Mouse (Mus musculus) naive thymus-derived CD4-positive, alpha-beta T cell, adult 2 months (primary cell): Measurements from ENCODE around the gene Fam204a.

Experiments
- DNase-seq: peaks from one replicate; pipeline ENCODE4 v3.0.0-alpha.2; 2011; ENCODE audit warnings: low read depth

Gene Fam204a

GRCm38 (mm10) chr19:60225899-60226844 lies at the start of gene Fam204a:
Fam204a (minus strand) TSS chr19:60226701.
- peak; percentile 97 for DNase-seq

DNA sequence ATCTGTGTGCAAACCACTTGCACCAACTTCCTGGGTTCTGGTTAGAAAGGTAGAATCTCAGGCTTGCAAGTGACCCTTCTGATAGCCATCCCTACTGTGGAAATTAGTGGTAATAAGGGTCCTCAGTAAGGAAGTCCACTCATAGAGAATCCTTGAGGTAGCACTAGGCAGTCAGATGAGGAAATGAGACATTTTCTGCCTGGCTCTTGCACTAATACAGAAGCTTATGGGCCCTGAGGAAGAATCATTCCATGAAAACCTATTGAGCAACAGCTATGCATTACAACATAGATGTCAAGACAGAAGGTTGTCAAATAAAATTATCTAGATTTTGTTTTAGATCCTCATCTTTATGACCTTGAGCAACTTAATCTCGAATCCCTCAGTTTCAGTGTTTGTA lies 39.3 kb upstream of the Fam204a start:
- DNase-seq, result no peak

DNA sequence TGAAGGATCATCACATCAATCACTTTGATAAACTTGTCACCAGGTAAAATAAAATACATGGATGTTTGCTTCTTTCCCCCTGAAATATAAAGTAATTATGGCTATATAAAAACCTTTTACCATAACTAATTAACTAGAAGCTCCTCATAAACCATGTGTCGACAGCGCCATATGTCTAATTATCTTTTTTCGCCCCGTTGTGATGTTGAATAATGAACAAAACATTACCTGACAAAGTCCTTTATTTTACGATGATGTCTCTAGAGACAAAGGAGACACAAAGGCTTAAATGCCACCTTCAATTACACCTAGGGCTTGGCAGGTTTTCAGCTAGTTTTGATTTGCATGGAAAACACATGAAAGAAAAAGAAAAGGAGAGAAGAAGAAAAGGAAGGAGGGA lies 34.2 kb upstream of the Fam204a start:
- DNase-seq, result no peak

- DNase-seq, result peak; percentile 17
Measured at GRCm38 (mm10) chr19:60252021-60252420, 25.5 kb upstream of the Fam204a start.

- DNase-seq, result no peak
Measured at GRCm38 (mm10) chr19:60251197-60251596, 24.7 kb upstream of the Fam204a start.

- DNase-seq, result no peak
Measured at GRCm38 (mm10) chr19:60245250-60245649, 18.7 kb upstream of the Fam204a start.

DNA sequence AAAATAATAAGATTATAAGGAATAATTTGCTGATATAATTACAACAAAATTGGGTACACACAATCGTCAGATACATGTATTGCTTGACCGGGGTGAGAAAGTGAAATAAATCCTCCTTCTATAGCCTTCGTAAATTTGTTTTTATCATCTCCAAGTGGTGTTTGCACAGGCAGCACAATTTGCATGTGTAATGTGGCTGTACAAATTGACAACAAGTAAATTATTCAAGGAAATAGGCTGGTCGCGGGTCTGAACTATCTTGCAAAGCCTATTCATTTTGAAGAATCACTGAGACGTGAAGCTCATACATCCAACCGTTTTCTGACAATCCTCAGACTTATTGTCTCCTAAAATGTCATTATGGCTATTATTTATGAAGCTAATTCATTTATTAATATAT lies 16.1 kb upstream of the Fam204a start:
- no peak for DNase-seq

DNA sequence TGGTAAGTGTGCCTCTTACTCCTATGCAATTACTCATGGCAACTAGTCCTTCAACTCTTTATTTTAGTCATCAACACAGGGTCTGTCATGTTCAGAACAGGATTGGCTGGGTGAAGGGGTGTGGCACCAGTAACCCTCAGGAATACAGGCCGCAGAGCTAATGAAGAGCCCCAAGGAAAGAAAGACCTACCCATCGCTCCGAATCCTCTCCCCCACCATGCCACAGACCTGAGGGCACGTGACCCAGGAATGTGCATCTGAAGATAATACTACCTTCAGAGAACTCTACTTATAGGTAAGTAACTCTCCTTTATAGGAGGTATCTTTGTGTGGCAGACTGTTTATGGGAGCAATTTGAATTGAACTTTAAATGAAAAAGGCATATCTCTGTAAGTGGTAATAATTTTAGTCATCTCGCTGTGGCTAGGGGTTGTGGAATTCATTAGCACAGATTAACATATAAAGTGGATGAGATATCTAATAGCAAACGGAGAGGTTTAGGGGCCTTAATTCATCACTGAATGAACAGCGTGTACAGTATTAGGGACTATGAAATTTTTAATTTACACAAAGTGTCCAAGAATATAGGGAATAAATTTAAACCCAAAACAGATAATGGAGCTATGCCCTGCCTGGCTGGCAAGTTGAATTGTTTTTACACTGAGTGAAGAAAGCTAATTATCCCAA lies 15.6 kb upstream of the Fam204a start:
- no peak for DNase-seq

DNA sequence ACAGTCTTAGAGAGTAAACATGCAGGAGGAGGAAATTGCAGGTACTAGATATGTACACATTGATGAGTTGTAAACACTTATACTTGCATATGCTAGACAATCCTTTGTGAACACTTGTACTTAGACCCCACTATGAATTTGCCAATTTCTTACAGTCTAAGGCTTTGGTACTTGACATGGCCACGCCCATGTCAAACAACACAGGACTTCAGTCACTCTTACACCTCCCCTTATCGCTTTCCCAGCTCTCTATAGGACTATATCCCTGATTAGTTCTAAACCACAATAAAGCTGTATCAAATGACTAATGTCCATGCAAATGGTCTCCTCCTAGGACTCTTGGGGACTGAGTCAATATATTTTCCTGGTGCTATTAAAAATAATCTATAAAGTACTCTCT lies 5.0 kb upstream of the Fam204a start:
- DNase-seq, result no peak

GRCm38 (mm10) chr19:60226845-60227235 lies 339 bp upstream of the Fam204a start:
- no peak for DNase-seq

- DNase-seq, result no peak
Measured at GRCm38 (mm10) chr19:60219395-60219794, 7.1 kb downstream of the Fam204a start.

DNA sequence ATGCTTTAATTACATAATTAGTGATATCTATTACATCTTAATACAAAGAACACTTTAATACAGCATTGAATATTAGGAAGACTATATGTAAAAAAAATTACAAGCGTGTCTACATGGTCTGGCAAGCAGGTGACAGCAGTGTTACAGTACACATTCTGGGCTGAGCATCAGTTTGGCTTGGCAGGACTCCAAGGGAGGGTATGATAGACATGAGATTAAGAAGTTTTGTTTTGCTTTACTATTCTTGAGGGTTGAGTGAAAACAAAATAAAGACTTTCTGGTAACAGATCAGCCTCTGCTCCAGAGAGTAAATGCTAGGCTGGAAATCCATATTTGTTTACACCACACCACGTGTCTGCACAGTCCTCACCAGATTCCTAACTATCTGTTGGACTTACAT lies 8.5 kb downstream of the Fam204a start:
- no peak for DNase-seq

- DNase-seq, result no peak
Measured at GRCm38 (mm10) chr19:60208173-60208572, 18.3 kb downstream of the Fam204a start.

- no peak for DNase-seq
Measured at GRCm38 (mm10) chr19:60204176-60204575, 22.3 kb downstream of the Fam204a start.

DNA sequence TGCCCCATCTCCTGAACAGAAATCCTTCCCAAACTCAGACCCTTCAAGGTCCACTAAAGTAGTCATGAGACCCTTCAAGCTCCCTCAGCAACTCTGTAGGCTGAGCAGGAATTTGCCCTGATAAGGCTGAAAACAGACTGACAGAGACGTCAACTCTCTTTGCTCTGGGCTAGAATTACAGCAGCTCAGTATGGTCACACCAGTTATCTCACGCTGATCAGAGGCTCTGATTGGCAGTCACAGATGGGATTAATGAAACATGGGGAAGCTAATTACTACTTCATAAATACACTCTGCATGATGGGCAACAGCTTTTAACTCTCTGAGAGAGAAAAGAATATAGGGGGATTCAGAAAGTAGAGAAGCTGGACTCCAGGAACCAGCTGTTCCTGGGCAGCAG lies 26.2 kb downstream of the Fam204a start:
- DNase-seq, result no peak

GRCm38 (mm10) chr19:60199152-60199551 lies 27.3 kb downstream of the Fam204a start:
- DNase-seq, result no peak

DNA sequence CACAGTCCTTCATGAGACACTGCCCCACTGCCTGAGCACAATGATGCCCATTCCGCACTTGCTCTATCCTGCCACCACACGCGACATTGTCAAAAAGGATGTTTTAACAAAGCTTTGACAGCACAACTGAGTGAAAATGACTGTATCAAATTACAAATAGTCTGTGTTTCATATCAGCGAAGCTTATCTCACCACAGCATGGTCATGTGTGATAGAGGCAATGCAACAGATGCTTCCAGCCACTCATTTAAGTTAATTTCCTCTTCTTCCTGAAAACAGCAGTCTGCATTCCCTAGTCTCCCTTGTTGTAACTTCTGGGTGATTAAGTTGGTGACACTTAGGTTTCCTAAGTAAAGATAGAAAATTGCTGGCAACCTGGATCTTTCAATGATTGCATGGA lies 33.7 kb downstream of the Fam204a start:
- DNase-seq, result no peak

GRCm38 (mm10) chr19:60189206-60189605 lies 37.3 kb downstream of the Fam204a start:
- DNase-seq, result no peak

DNA sequence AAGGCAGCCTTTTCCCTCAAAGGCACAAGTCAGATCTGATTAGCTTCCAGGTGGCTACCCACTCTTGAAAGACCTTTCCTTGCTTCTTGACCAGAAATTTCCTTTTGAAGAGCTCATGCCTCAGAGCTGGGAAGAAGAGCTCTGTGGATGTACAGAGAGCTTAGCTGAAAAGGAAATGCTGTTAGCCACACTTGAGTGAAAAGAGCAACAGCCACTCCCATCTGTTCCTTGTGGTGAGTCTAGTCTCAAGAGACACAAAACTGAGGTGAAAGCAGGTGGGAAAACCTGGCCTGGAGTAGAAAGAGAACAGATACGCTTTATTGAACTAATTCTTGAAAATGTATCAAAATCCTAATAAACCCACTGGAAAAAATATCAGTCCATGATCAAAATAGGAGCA lies 43.6 kb downstream of the Fam204a start:
- DNase-seq, result peak; percentile 53

DNA sequence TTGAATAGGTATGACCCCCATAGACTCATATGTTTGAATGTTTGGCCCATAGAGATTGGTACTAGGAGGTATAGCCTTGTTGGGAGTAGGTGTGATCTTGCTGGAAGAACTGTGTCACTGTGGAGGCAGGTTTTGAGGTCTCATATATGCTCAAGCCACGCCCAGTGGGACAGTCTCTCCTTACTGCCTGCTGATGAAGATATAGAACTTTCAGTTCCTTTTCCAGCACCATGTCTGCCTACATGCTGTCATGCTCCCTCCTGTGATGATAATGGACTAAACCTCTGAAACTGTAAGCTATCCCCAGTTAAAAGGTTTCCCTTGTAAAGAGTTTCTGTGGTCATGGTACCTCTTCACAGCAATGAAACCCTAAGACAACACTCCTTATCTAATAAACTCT lies 44.3 kb downstream of the Fam204a start:
- DNase-seq, result no peak

DNA sequence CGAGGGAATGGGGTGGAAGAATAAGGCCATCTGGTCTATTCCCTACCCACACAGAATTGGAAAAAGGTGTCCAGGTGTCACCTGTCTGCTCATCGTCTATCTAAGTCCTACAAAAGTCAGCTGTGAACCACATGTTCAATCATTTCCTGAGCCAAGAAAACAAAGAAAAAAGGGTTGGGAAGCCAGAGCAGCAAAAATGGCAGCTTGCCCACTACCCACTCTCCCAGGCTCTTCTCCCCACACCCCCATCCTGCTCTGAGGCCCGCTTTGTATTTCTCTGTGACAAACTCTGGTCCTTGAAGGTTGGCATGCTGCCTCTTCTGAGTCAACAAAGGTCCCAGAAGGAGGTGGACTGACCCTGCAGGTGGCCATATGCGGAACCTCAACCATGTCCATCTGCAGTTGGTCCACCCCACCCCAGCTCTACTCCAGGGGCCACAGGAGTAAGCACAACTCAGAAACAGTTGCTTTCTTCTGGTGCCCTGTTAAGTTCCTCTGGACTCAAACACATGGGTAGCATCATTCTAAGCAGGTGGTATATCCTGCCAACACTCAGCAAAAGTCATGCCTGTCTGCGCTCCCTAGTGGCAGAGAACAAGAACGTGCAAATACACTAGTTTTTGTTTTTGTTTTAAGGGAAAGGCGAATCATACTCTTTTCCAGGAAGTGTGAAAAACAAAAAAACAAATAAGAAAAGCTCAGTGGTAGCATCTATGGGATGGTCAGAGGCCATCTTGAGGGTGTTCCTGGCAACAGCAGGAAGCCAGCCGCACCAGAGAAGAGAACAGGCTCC lies 47.5 kb downstream of the Fam204a start:
- no peak for DNase-seq

DNA sequence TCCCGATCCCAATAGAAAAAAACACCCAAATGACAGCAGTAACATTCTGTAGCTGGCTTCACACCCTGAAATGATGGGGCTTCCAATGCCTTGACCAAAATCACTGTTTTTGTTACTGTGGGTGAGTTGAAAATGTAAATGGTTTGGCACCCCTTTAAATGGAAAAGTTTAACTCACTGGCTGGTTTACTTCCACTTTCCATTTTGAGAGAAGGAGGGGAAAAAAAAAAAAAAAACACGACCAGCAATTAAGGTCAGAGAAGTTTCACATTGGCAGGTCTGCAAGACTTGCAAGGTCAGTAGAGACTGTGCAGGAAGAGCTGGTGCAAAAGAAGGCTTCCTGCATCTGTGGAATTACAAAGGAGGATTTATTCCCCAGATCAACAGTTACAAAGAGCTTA lies 61.1 kb downstream of the Fam204a start:
- no peak for DNase-seq
